Mouse (Mus musculus): ENCODE results near the gene Zfp870. TPM values are rescaled to one million over a fixed set of nuclear protein-coding genes. Genes with fewer than 3 reads are reported as not detected.
"Not testable (repeated sequence)": the region's sequence is repeated elsewhere in the genome, so short reads cannot be mapped to it uniquely, and the experiment has no call there.

Zfp870 gene
- polyA plus RNA-seq, 3 experiments from 2014 or later: 9.1 to 12.9 (median 10.7) TPM

- ATAC-seq: peak; percentile 35
Measured at GRCm38 (mm10) chr17:32867266-32867665, 24.2 kb downstream of the Zfp870 start.

GRCm38 (mm10) chr17:32856713-32857112 is 34.7 kb downstream of the Zfp870 start:
- not testable (repeated sequence) for ATAC-seq

GRCm38 (mm10) chr17:32851581-32851980 is 39.9 kb downstream of the Zfp870 start:
- ATAC-seq: no peak

- no peak for ATAC-seq
Measured at GRCm38 (mm10) chr17:32841388-32841787, 50.1 kb downstream of the Zfp870 start.

GRCm38 (mm10) chr17:32839083-32839802 is 52.2 kb downstream of the Zfp870 start:
- no peak for ATAC-seq

GRCm38 (mm10) chr17:32830418-32830782 is 61.0 kb downstream of the Zfp870 start:
- no peak for ATAC-seq

- peak; percentile 100 for ATAC-seq
Measured at GRCm38 (mm10) chr17:32829540-32830417, 61.7 kb downstream of the Zfp870 start, which contains the start of gene Zfp799. Gene Zfp799 (minus strand): TSS chr17:32830261.

Other genes starting within 250 kb of the Zfp870 start
- gene Cyp4f40, start 232.7 kb downstream of the Zfp870 start, polyA plus RNA-seq (2017; shearing (Covaris generic)): not detected
- gene Cyp4f15, start 206.0 kb downstream of the Zfp870 start, polyA plus RNA-seq (2017; shearing (Covaris generic)): not detected
- 10 to 100 TPM; 36.0 to 59.7 (median 40.2) TPM for gene Zfp871, start 103.4 kb downstream of the Zfp870 start, polyA plus RNA-seq (2017; shearing (Covaris generic))
- gene Zfp811, start 81.7 kb downstream of the Zfp870 start, polyA plus RNA-seq (2017; shearing (Covaris generic)): under 1 TPM in 2 of 3 experiments, not detected in 1; 0.52 to 0.62 TPM
- 1 to 10 TPM; 5.2 to 8.0 (median 7.6) TPM for gene Zfp799, start 61.4 kb downstream of the Zfp870 start, polyA plus RNA-seq (2017; shearing (Covaris generic))
- gene Cyp4f14, start 25.7 kb upstream of the Zfp870 start, polyA plus RNA-seq (2017; shearing (Covaris generic)): not detected
- gene Cyp4f13, start 55.8 kb upstream of the Zfp870 start, polyA plus RNA-seq (2017; shearing (Covaris generic)): 10 to 100 TPM; 14.5 to 83.3 (median 55.8) TPM
- 10 to 100 TPM; 23.9 to 28.3 (median 25.7) TPM for gene Zfp472, start 74.2 kb upstream of the Zfp870 start, polyA plus RNA-seq (2017; shearing (Covaris generic))
- 10 to 100 TPM; 14.5 to 20.2 (median 17.4) TPM for gene Zfp952, start 101.5 kb upstream of the Zfp870 start, polyA plus RNA-seq (2017; shearing (Covaris generic))
- 10 to 100 TPM in 1 of 3 experiments, 1 to 10 TPM in 2; 8.7 to 11.9 (median 8.9) TPM for gene Zfp763, start 141.8 kb upstream of the Zfp870 start, polyA plus RNA-seq (2017; shearing (Covaris generic))
- gene 4921501E09Rik, start 176.4 kb upstream of the Zfp870 start, polyA plus RNA-seq (2017; shearing (Covaris generic)): not detected
- 1 to 10 TPM; 6.0 to 7.3 (median 6.3) TPM for gene Zfp563, start 197.7 kb upstream of the Zfp870 start, polyA plus RNA-seq (2017; shearing (Covaris generic))
- not detected for gene Morc2b, start 248.0 kb upstream of the Zfp870 start, polyA plus RNA-seq (2017; shearing (Covaris generic))

Data from inflammation-experienced regulatory T-cells, adult 6 months (primary cell).